Mouse (Mus musculus) kidney, postnatal 0 days (tissue): ENCODE results near the gene Srsf3. TPM values are rescaled to one million over a fixed set of nuclear protein-coding genes. Genes with fewer than 3 reads are reported as not detected.
"Not testable (repeated sequence)": the region's sequence is repeated elsewhere in the genome, so short reads cannot be mapped to it uniquely, and the experiment has no call there.

ENCODE experiments used
- ATAC-seq: fragments of 200-750 bp; cut with Nextera tagmentation; replicated peaks from 2 replicates; pipeline ENCODE4 v1.8.0; 2017; ENCODE audit warnings: low read depth, moderate number of reproducible peaks, moderate TSS enrichment, moderate library complexity; ENCODE audit not compliant: low FRiP score
- DNase-seq: peaks from one replicate; pipeline ENCODE4 v3.0.0-alpha.2; 2016; ENCODE audit warnings: low spot score
- H3K27ac ChIP-seq: fragments of 300-500 bp; sonication (generic); 2 replicates; pipeline ENCODE4 v1.5.1; 2014; ENCODE audit warnings: mild to moderate bottlenecking
- H3K27me3 ChIP-seq: fragments of 300-500 bp; sonication (generic); 2 replicates; pipeline ENCODE4 v1.6.1; 2014; ENCODE audit warnings: low read length, mixed read lengths; ENCODE audit not compliant: insufficient read depth
- H3K36me3 ChIP-seq: fragments of 300-500 bp; sonication (generic); 2 replicates; pipeline ENCODE4 v1.6.1; 2014; ENCODE audit warnings: low read length, mixed read lengths; ENCODE audit not compliant: insufficient read depth
- H3K4me1 ChIP-seq: fragments of 300-500 bp; sonication (generic); replicated peaks from 2 replicates; pipeline ENCODE4 v1.6.1; 2014; ENCODE audit warnings: antibody characterized with exemption, low read length, mixed read lengths; ENCODE audit not compliant: insufficient read depth
- H3K4me2 ChIP-seq: fragments of 300-500 bp; sonication (generic); 2 replicates; pipeline ENCODE4 v1.6.1; 2014; ENCODE audit warnings: mild to moderate bottlenecking, low read length, moderate library complexity, mixed read lengths
- H3K4me3 ChIP-seq: fragments of 300-500 bp; sonication (generic); replicated peaks from 2 replicates; pipeline ENCODE4 v1.5.1; 2014; ENCODE audit warnings: low read depth, low read length
- H3K9ac ChIP-seq: fragments of 300-500 bp; sonication (generic); 2 replicates; pipeline ENCODE4 v1.6.1; 2014; ENCODE audit warnings: low read depth, low read length
- H3K9me3 ChIP-seq: fragments of 300-500 bp; sonication (generic); replicated peaks from 2 replicates; pipeline ENCODE4 v1.6.1; 2016; ENCODE audit warnings: low read length, inconsistent platforms, mixed read lengths
- CTCF ChIP-seq: IDR thresholded peaks from 2 replicates; pipeline ENCODE4 v1.5.1; 2016; ENCODE audit warnings: antibody characterized with exemption, low read depth, mild to moderate bottlenecking, moderate library complexity
- WGBS: fragments of 180-500 bp; shearing (Covaris S2); extraction: QIAGEN DNeasy Blood & Tissue Kit; methylation state at CpG from one replicate; pipeline ENCODE4 v1.1.7; 2014; 5-methylcytosine and 5-hydroxymethylcytosine counted together
- polyA plus RNA-seq: library from polyadenylated mRNA; unstranded; fragments of >200 nt; fragmentation: Nextera tagmentation; extraction: Ambion mirVana; gene quantifications from 2 replicates; pipeline ENCODE4 v1.2.1, GENCODE M21; 2015

Srsf3 gene
- polyA plus RNA-seq, 1 experiment from 2014 or later = 456 TPM

DNA sequence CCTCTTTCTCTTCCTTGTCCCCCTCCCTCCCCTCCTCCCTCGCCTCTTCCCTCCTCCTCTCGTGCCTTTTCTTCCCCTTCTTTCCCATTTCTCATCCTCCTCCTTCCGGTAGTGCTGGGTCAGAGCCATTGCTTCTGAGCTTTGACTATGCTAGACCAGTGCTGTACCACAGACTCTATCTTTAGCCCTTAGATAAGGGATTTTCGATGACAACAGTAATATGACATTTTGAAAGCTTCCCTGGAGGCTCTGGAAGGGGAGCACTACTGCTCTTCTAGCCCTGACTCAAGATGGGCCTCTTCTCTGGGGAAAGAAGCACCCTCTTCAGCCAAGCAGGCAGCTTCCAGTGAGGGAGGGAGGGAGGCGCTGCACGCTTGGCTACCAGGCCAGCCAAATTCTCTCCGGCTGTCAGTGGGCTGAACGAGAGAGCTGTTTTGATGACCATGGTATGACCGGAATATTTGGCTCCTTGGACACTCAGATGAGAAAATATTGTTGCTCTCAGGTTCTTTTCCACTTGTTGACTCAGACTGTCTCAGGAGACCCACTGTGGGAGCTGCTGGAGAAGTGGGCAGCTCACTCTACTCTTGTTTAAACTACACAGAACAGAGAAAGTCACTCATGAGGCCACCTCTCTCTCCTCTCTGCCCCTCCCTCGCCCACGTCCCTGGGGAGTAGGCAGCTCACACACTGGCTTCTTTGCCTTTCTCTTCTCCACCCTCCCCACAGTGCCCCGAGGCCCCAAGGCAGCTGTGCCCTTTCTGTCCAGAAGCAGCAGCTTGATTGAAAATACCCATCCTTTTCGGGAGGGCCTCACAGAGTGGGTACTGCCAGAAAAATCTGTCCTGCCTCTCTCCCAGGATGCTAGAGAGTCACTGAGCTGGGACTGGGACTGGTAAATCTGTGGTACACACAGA is 29.9 kb downstream of the Srsf3 start:
- ATAC-seq (no peak), DNase-seq (no peak)
- 37% methylated on average over 13 of the region's 13 CpGs for WGBS
- Histone ChIP-seq H3K4me1 (no peaks in the 10 kb centered on the region), H3K27ac (no peak overlapping the region), H3K9ac (no peak overlapping the region), H3K4me3 (no peak overlapping the region), H3K9me3 (no peaks in the 10 kb centered on the region), H3K4me2 (no peak overlapping the region), H3K36me3 (no peaks in the 10 kb centered on the region), H3K27me3 (no peaks in the 10 kb centered on the region)
- TF ChIP-seq CTCF = no peak

DNA sequence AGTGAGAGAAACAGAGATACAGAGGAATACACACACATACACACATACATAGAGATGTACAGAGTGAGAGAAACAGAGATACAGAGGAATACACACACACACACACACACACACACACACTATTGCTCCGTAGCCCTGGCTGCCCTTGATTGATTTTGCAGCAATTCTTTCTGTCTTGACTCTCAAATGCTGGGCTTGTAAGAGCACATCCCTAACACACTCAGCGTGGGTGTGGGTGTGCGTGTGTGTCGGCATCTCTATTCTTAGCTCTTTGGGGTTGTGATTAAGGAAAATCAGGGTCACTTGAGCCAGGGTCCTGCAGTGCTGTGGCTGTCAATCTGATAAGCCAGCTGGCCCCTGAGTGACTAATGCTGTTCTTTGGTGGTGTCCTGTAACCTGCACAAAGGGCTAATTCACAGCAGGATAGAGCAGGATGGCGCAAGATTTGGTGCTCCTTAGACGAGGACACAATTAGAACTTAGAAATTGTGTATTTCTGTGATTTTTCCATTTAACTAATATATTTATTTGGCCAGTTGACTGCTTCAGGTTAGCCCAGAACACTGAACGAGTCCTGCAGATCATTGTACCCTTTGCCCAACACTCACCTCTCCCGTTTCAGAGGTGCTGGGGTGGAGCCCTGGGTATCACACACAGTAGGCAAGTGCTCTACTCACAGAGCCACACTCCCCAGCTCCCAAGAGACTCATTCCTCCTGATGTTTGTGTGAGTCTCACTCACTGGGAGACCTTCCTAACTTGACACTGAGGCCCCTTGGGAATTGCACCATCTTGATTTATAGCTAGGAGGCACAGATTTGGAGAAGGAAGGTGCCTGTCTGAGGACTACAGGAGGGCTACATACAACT is 30.9 kb downstream of the Srsf3 start:
- DNase-seq (no peak), ATAC-seq (no peak)
- WGBS = 59% methylated on average over 8 of the region's 8 CpGs

DNA sequence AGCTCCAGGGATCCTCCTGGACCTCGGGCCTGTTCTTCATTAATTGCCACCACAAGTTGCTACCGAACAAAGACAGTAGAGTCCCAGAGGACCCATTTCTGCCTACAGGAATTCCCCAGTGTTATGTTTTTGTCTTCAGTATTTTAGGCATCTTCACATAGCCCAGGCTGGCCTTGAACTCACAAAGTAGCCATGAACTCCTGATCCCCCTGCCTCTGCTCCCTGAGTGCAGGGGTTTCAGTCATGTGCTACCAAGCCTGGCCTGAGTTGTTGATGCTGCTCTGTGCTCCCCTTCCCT is 31.5 kb downstream of the Srsf3 start:
- Histone ChIP-seq H3K9me3 (no peaks in the 10 kb centered on the region), H3K4me1 (peaks cover 5% of the 10 kb centered on the region; the same call in 1 of the 2 replicates), H3K9ac (no peak overlapping the region), H3K27ac (no peak overlapping the region), H3K4me3 (no peak overlapping the region), H3K4me2 (no peak overlapping the region), H3K36me3 (no peaks in the 10 kb centered on the region), H3K27me3 (no peaks in the 10 kb centered on the region)
- WGBS = 73% methylated on average over 2 of the region's 2 CpGs
- TF ChIP-seq CTCF = no peak
- ATAC-seq (no peak), DNase-seq (no peak)

More for the DNA sequence above, 30.9 kb downstream of the Srsf3 start:
- Histone ChIP-seq H3K27ac (no peak overlapping the region), H3K4me3 (no peak overlapping the region), H3K9ac (no peak overlapping the region), H3K27me3 (no peaks in the 10 kb centered on the region), H3K4me1 (no peaks in the 10 kb centered on the region), H3K36me3 (no peaks in the 10 kb centered on the region), H3K9me3 (no peaks in the 10 kb centered on the region), H3K4me2 (no peak overlapping the region)
- no peak for TF ChIP-seq CTCF

DNA sequence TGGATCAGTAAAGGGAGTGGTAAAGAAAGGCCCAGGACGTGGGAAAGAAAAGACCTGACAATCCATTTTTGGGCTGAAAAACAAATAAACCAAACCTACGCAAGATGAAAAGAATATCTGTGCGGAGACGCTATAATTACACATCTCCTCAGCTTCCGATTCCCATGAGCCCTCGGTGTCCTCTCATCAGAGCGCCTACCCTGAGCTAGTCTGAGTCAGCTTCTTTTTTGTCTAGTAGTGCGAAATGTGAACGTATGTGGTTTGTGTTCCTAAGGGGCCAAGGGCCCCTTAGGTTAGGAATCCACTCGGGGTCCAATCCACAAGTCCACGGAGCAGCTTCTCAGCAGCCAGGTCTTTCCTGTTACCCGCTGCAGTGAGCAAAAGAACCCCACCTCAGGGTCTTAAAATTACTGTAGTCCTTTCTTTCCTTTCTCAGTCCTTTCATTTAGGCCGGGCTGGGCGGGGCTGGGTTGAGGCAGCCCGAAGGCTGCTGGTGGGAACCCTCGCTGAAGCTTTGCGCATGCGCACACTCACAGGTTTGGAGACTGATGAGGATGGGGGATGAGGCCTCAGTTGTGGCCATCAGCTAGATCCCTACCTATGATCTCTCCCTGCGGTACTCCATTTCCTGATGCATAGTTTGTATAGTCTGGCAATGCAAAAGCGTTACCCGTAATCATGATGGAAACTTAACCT is 33.0 kb downstream of the Srsf3 start:
- H3K4me3 ChIP-seq = no peak overlapping the region
- H3K27ac ChIP-seq = no peak overlapping the region
- no peaks in the 10 kb centered on the region for H3K27me3 ChIP-seq
- peaks cover 11% of the 10 kb centered on the region; the same call in 1 of the 2 replicates for H3K4me1 ChIP-seq
- ATAC-seq = no peak
- H3K9me3 ChIP-seq = no peaks in the 10 kb centered on the region
- H3K4me2 ChIP-seq = no peak overlapping the region
- no peak for TF ChIP-seq CTCF
- WGBS = 86% methylated on average over 21 of the region's 21 CpGs
- DNase-seq = no peak
- no peaks in the 10 kb centered on the region for H3K36me3 ChIP-seq
- no peak overlapping the region for H3K9ac ChIP-seq

DNA sequence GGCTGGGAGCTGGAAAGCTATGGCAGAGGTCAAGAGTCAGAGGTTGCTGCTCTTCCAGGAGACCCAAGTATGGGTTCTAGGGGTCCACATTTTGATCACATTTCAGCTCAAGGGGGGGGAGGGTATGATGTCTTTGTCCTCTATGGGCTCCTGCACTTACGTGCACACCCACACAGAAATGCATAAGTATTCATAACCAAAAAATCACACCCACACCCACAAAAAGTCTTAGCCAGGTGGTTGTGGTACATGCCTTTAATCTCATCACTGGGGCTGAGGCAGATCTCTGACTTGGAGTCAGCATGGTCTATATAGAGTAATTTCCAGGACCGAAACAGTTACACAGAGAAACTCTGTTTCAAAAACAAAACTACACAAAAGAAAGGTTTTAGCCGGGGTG is 33.5 kb downstream of the Srsf3 start:
- no peak overlapping the region for H3K27ac ChIP-seq
- H3K36me3 ChIP-seq = no peaks in the 10 kb centered on the region
- H3K27me3 ChIP-seq = no peaks in the 10 kb centered on the region
- TF ChIP-seq CTCF = no peak
- H3K4me1 ChIP-seq = peaks cover 11% of the 10 kb centered on the region; the same call in 1 of the 2 replicates
- H3K9ac ChIP-seq = no peak overlapping the region
- DNase-seq = no peak
- H3K9me3 ChIP-seq = no peaks in the 10 kb centered on the region
- WGBS = 93% methylated on average over 3 of the region's 3 CpGs
- H3K4me2 ChIP-seq = no peak overlapping the region
- no peak overlapping the region for H3K4me3 ChIP-seq
- no peak for ATAC-seq

DNA sequence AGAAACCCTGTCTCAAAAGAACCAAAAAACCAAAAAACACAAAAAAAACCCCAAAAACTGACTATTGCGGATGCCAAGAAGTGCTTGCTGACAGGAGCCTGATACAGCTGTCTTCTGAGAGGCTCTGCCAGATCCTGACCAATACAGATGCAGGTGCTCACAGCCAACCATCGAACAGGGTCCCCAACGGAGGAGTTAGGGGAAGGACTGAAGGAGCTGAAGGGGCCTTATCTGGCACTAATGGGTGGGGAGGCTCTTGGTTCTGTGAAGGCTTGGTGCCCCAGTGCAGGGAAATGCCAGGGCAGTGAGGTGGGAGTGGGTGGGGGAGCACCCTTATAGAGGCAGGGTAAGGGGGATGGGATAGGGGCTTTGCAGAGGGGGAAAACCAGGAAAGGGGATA is 35.0 kb downstream of the Srsf3 start:
- not testable (repeated sequence) for H3K4me2 ChIP-seq, ATAC-seq, H3K27ac ChIP-seq, H3K9me3 ChIP-seq, DNase-seq, H3K9ac ChIP-seq, H3K27me3 ChIP-seq, H3K4me3 ChIP-seq, H3K36me3 ChIP-seq
- WGBS = 92% methylated on average over 3 of the region's 3 CpGs
- H3K4me1 ChIP-seq = peaks cover 13% of the 10 kb centered on the region
